Mouse (Mus musculus): ENCODE data around the gene Ice2. TPM values are rescaled to one million over a fixed set of nuclear protein-coding genes. Genes with fewer than 3 reads are reported as not detected.

Ice2 gene
- polyA plus RNA-seq, 1 experiment, result 0.78 TPM

DNA sequence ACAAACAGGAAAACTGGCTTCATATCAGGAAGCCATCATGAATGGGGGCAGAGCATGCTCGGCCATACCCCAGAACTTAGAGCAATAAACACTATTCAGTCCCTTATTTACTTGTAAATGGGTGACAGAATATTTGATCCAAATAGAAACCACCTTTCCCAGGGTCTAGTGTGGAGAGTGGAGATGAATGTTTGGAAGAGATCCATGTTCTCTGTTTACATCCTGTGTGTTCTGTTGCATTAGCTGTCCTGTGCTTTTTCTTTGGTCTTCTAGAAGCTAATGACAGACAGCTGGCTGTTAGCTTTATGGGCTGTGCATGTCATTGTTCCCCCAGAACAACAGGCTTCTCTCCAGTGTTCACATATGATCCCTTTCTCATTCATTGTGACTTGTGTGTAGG, 12.8 kb upstream of the Ice2 start:
- no peak for TF ChIP-seq GATA1 (IDR thresholded peaks at IDR 0.05; ENCODE audit: low read length)

DNA sequence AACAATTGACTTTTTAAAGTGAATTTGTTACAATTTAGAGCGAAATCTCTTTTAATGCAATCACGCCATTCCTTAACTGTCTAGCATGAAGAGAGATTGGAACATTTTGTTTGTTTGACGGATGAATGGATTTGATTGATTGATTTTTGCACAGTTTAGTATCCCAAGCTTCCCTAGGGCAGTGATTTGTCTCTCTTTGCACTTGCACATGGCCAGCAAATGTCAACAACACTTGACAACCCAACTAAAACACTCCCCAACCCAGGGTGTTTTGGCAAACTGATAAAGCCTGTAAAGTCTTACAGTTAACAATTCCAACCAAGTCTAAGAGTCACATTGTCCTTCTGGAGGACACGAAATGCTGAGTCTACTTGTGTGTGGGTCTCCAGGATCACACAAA, 10.4 kb upstream of the Ice2 start:
- no peak for TF ChIP-seq GATA1 (IDR thresholded peaks at IDR 0.05; ENCODE audit: low read length)

DNA sequence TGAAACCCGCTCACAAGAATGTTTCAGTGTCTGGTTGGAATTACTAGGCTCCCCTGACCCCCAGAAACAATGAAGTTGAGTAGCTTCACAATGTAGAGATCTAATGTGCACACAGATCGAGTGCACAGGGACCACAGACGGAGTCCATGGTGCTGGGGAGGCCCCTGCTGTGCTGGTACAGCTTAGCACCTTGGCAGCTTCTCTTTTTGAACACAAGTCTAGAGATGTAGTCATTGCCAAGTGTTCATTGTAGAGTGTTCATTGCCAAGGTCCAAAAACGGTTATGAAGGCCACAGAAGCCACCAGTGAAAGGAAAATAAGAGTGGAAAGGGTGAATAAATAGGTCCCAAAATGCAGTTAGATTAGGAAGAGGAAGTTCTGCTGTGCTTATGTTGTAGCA, 7.1 kb upstream of the Ice2 start:
- no peak for TF ChIP-seq GATA1 (IDR thresholded peaks at IDR 0.05; ENCODE audit: low read length)

DNA sequence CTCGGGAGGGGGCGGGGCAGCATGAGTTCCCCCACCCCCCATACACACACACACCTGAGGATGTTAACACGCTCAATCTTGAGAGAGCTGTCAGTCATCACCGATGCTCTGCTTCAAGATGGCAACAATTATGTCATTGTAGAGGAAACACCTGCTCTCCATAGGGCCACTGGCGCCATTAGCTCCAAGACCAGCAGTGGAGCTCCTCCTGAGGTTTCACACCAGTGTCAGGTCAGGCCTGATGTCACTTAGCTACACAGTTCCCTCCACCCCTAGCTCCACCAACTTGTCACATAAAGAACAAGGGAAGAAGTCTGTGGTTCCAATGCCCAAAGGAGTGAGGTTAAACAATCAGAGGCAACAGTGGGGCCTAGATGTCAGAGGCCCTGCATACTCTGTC, 3.5 kb upstream of the Ice2 start:
- no peak for TF ChIP-seq GATA1 (IDR thresholded peaks at IDR 0.05; ENCODE audit: low read length)

DNA sequence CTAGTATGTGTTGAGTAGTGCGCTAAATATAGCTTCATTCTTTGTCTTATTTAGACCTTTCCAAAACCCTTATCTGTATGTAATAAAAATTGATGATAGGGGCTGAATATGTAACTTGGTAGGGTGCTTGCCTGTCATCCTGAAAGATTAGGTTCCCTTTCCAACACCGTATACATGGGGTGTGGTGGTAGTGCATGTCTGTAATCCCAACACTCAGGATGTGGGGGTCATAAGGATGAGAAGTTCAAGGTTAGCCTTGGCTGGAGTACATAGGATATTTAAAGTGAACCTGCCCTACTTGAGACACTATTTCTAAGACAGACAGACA, 310 bp upstream of the Ice2 start:
- no peak for TF ChIP-seq GATA1 (IDR thresholded peaks at IDR 0.05; ENCODE audit: low read length)

DNA sequence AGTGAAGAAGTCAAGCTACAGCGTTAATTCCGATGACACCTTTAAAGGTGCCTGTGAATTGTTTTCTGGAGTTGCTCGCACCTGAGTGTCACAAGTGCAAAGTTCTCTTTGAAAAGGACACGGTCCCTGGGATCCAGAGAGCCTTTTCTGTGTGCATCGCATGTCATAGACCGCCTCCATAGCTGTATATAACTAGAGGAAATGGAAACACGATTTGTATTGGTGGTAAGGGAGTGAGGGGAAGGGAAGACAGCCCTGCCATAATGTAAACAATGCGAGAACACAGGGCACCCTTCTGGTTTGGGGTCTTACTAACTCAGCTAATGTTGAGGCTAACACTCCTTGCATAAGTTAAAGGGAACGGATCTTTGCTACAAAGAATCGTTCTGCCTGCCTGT, 746 bp downstream of the Ice2 start:
- no peak for TF ChIP-seq GATA1 (IDR thresholded peaks at IDR 0.05; ENCODE audit: low read length)

DNA sequence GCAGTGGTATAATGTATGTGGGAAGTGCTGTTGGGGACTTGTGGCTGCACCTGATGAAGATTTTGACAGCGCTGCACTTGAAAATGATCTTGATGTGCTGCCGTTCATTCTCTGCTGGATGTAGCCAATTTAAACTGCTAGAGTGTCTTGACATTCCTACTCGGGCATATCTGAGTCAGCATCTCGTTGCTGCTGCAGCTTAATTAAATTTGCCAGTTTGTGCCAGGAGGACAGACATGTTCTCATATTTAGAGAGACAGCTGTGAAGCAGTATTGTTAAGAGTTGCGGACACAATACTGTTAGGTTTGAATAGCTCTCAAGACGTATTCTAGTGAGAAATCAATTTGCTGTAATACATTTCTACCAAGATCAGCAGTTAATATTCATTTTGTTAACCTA, 7.0 kb downstream of the Ice2 start:
- no peak for TF ChIP-seq GATA1 (IDR thresholded peaks at IDR 0.05; ENCODE audit: low read length)

DNA sequence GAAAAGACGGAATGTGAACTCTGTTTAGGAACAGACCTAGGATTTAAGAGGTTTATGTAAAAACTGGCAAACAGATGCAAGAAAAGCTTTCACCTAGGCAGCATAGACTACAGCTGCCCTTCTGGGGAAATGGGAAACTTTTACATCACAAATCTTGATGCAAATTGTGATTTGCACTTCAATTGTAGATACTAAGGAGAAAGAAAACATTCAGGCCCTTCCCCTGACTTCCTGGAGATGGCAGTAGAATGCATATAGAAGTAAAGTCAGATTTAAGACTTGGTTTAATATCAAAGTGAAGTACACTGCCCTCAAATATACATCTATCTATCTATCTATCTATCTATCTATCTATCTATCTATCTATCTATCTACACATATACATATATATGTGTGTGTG, 21.8 kb downstream of the Ice2 start:
- TF ChIP-seq GATA1 (IDR thresholded peaks at IDR 0.05; ENCODE audit: low read length), result no peak

DNA sequence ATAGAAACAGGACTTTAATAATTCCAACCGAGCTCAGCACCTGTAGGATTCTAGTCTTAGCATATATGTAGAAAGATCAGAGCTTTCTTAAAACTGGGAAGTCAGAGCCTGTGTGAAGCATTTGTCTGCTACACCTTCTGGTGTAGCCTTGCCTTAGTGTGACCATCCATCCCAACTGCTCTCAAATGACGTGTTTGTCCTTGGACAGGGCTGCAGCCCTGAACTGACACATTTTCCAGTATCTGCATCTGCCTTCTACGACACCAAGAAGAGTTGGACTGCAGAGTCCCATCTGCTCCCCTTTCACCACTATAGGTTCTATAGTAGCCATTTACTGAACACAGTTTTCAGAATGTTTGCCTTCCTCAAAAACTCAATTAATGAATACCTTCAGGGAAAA, 32.8 kb downstream of the Ice2 start:
- no peak for TF ChIP-seq GATA1 (IDR thresholded peaks at IDR 0.05; ENCODE audit: low read length)

DNA sequence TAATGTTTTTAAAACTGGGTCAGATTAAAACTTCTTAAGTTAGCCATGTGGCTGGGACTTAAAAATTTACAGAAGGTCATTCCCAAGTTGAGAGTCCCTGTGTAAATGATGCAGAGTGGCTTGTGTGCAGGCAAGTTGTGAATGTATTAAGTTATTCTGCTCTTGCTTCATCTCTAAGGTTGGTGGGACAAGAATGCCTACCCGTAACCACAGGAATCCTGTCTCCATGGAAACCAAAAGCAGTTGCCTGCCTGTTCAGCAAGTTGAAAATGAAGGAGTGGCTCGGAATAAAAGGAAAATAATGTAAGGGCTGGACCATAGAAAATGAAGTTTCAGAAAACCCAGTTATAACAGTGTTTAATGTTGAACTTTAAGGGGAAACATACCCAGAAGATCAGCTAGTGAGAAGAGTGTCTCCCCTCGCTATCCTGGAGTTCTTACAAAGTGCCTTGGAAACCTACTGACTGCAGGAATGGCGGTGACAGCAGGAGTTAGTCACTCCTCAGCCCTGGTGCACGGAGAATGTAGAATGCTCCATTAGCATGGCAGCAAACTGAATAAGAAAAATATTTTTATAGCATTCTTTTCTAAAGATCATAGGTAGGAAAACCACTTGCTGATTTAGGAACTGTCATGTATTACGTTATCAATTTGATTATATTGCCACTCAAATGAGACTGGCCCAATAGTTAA, 34.3 kb downstream of the Ice2 start:
- TF ChIP-seq GATA1 (IDR thresholded peaks at IDR 0.05; ENCODE audit: low read length), result no peak

DNA sequence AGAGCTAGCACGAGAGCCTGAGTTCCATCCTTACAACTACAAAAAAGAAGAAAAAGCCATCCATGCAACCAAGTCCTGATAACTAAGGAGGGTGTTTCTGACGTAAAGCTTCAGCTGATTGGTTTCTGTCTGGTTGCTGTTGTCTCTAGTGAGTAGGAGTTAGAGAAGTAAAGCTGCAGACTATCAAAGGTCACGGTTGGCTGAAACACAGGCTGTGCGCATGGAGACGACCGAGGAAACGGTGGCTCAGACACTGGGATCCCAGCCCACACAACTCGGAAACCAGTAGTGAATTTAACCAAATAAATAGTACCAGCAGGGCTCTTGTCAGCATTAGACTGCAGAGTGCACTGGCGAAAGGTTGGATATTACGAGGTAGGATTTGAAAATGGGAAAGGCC, 37.5 kb downstream of the Ice2 start:
- no peak for TF ChIP-seq GATA1 (IDR thresholded peaks at IDR 0.05; ENCODE audit: low read length)

DNA sequence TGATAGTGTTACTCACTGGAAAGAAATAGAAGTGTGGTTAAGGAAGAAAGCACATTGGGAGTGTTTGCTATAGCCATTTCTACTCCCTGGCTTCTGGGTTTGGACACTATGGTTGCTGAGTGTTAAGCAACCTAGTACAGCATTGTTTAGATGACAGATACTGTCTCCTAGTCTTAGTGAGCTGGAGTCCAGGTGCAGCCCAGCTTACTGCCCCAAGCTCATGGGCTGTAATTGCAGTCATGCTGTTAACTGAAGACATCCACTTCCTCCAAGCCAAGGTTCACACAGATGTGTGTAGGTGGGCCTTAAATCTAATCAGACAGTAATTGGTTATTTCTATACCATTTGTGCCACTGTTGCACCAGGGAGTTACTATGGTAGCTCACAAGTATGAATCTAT, 38.0 kb downstream of the Ice2 start:
- TF ChIP-seq GATA1 (IDR thresholded peaks at IDR 0.05; ENCODE audit: low read length), result no peak

DNA sequence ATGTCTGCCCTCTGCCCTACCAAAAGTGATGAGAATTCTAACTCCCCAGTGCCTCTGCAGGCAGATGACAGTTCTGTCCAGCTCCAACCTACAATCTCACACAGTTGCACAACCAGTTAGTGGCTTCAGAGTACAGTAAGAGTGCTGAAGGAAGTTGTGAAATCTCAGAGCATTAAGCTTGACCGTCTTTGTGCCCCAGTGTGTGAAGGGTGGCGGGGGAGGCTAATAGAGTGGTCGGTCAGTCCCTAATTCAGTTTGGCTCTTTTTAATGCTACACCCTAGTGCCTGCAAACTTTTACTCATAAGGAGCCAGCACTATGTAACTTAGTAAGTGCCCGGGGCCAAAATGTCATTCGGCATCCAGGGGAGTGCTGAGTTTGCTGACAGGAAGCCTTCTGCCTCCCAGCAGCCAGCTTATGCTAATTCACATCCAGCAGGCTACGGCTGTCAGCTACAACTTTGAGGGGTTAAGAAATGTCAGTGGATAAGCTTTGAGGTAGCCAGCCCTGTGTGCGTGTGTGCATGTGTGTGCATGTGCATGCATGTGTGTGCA, 42.2 kb downstream of the Ice2 start:
- TF ChIP-seq GATA1 (IDR thresholded peaks at IDR 0.05; ENCODE audit: low read length), result no peak

DNA sequence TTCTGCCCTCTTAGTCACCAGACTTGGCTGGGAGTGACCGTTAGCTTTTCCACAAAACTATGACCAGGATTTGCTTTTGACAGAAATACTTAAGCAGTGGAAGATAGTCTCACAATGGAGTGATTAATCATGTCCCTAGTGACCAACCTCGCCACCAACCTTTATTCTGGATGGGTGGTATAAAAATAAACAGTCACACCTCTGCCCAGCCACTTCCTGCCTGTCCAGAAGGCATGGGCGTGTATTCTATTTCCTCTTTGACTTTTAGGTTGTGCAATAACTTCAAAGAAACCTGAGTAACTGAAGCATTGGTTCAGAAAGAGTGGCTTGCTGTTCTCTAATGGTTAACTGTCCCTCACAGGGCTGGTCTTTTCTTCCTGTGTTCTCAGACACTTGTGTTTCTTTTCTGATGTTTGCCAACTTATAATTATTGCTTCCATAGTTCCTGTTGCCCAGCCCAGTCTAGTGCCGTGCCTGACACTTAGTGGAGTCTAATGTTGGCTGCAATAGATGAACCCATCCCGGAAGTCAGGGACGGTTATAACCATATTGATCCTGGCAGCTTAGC, 44.8 kb downstream of the Ice2 start:
- no peak for TF ChIP-seq GATA1 (IDR thresholded peaks at IDR 0.05; ENCODE audit: low read length)

DNA sequence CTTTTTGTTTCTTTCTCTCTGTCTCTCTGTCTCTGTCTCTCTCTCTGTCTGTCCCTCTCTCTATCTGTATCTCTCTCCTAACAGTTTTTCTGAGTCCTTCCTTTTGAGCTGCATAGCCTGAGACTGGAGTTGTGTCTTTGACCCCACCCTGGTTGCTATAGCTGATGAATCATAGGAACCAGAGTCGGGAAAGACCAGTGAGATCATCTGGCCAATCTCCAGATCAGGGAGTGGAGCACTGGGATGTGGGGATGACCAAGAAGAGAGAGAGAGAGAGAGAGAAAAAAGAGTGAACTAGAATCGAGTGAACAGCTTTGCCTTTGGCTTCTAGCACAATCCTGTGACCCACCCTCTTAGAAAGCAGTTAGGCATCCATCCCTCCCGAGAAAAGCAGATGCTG, 45.5 kb downstream of the Ice2 start:
- no peak for TF ChIP-seq GATA1 (IDR thresholded peaks at IDR 0.05; ENCODE audit: low read length)

DNA sequence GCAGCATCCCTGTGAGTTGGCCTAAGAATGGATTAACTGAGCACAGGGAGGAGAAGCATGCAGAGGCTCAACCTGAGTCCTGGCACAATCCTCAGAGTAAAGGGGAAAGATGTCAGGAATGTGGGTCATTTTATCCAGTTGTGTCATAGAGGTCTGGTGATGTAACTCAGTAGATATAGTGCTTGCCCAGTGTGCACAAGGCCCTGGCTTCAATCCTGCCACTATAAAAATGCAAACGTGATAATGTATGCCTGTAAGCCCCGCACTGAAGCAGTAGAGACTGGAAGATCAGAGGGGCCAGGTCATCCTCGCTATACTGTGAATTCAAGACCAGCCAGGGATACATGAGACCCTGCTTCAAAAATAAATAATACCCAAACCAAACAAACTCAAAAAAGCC, 51.1 kb downstream of the Ice2 start:
- TF ChIP-seq GATA1 (IDR thresholded peaks at IDR 0.05; ENCODE audit: low read length), result no peak

DNA sequence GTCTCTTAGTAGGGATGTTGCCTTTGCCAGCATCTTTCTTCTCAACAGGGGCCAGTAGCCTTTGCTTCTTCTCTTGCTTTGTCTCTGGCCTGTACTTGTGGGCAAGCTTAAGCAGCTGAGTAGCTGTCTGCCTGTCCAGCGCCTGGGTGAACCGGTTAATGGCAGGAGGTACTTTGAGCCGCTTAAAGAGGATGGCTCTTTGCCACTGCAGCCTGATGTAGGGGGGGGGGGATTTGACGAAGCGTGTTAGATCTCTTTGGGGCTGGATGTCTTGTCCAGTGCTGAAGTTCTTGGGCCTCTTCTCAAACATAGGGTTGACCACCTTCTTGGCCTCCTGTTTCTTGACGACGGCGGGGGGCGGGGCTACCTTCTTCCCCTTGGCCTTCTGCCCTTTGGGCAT, 52.9 kb downstream of the Ice2 start:
- no peak for TF ChIP-seq GATA1 (IDR thresholded peaks at IDR 0.05; ENCODE audit: low read length)
